Mouse (Mus musculus): ENCODE results near the gene Lsm4. TPM values are rescaled to one million over a fixed set of nuclear protein-coding genes. Genes with fewer than 3 reads are reported as not detected.

Lsm4 gene
- polyA plus RNA-seq, 1 experiment from 2014 or later: 347 TPM

Other genes with a start within 250 kb of the Lsm4 start
- 17.3 and 20.6 TPM in 2 replicates for gene Crtc1, start 233.7 kb upstream of the Lsm4 start, polyA plus RNA-seq (2016; fragmentation: Nextera tagmentation; extraction: Ambion mirVana)
- gene Klhl26, start 196.3 kb upstream of the Lsm4 start, polyA plus RNA-seq (2016; fragmentation: Nextera tagmentation; extraction: Ambion mirVana): 22.4 and 24.1 TPM in 2 replicates
- 28.3 and 29.4 TPM in 2 replicates for gene Tmem59l, start 185.9 kb upstream of the Lsm4 start, polyA plus RNA-seq (2016; fragmentation: Nextera tagmentation; extraction: Ambion mirVana)
- 103 and 116 TPM in 2 replicates for gene Crlf1, start 180.1 kb upstream of the Lsm4 start, polyA plus RNA-seq (2016; fragmentation: Nextera tagmentation; extraction: Ambion mirVana)
- 118 and 138 TPM in 2 replicates for gene Rex1bd, start 166.5 kb upstream of the Lsm4 start, polyA plus RNA-seq (2016; fragmentation: Nextera tagmentation; extraction: Ambion mirVana)
- gene Uba52, start 162.4 kb upstream of the Lsm4 start, polyA plus RNA-seq (2016; fragmentation: Nextera tagmentation; extraction: Ambion mirVana): 908 and 951 TPM in 2 replicates
- gene Fkbp8, start 145.5 kb upstream of the Lsm4 start, polyA plus RNA-seq (2016; fragmentation: Nextera tagmentation; extraction: Ambion mirVana): 278 and 285 TPM in 2 replicates
- 49.7 and 51.0 TPM in 2 replicates for gene Kxd1, start 145.3 kb upstream of the Lsm4 start, polyA plus RNA-seq (2016; fragmentation: Nextera tagmentation; extraction: Ambion mirVana)
- gene Ell, start 133.8 kb upstream of the Lsm4 start, polyA plus RNA-seq (2016; fragmentation: Nextera tagmentation; extraction: Ambion mirVana): 20.8 and 21.1 TPM in 2 replicates
- gene Isyna1, start 78.9 kb upstream of the Lsm4 start, polyA plus RNA-seq (2016; fragmentation: Nextera tagmentation; extraction: Ambion mirVana): 184 and 187 TPM in 2 replicates
- gene Ssbp4, start 64.4 kb upstream of the Lsm4 start, polyA plus RNA-seq (2016; fragmentation: Nextera tagmentation; extraction: Ambion mirVana): 105 and 109 TPM in 2 replicates
- gene Lrrc25, start 57.1 kb upstream of the Lsm4 start, polyA plus RNA-seq (2016; fragmentation: Nextera tagmentation; extraction: Ambion mirVana): 0.77 and 0.79 TPM in 2 replicates
- gene Gdf15, start 40.8 kb upstream of the Lsm4 start, polyA plus RNA-seq (2016; fragmentation: Nextera tagmentation; extraction: Ambion mirVana): 0.14 TPM in 1 of 2 replicates, not detected in the other
- gene Pgpep1, start 12.9 kb upstream of the Lsm4 start, polyA plus RNA-seq (2016; fragmentation: Nextera tagmentation; extraction: Ambion mirVana): 51.8 and 52.7 TPM in 2 replicates
- gene Jund, start 25.7 kb downstream of the Lsm4 start, polyA plus RNA-seq (2016; fragmentation: Nextera tagmentation; extraction: Ambion mirVana): 58.7 and 61.7 TPM in 2 replicates
- 0.05 TPM in 1 of 2 replicates, not detected in the other for gene Iqcn, start 30.2 kb downstream of the Lsm4 start, polyA plus RNA-seq (2016; fragmentation: Nextera tagmentation; extraction: Ambion mirVana)
- not detected in 2 replicates for gene Gm3336, start 45.3 kb downstream of the Lsm4 start, polyA plus RNA-seq (2016; fragmentation: Nextera tagmentation; extraction: Ambion mirVana)
- 0.20 and 0.69 TPM in 2 replicates for gene Pde4c, start 50.5 kb downstream of the Lsm4 start, polyA plus RNA-seq (2016; fragmentation: Nextera tagmentation; extraction: Ambion mirVana)
- gene Rab3a, start 81.4 kb downstream of the Lsm4 start, polyA plus RNA-seq (2016; fragmentation: Nextera tagmentation; extraction: Ambion mirVana): 13.6 and 16.2 TPM in 2 replicates
- gene Mpv17l2, start 87.7 kb downstream of the Lsm4 start, polyA plus RNA-seq (2016; fragmentation: Nextera tagmentation; extraction: Ambion mirVana): 28.2 and 34.5 TPM in 2 replicates
- 79.2 and 79.8 TPM in 2 replicates for gene Pik3r2, start 103.5 kb downstream of the Lsm4 start, polyA plus RNA-seq (2016; fragmentation: Nextera tagmentation; extraction: Ambion mirVana)
- gene Mast3, start 131.8 kb downstream of the Lsm4 start, polyA plus RNA-seq (2016; fragmentation: Nextera tagmentation; extraction: Ambion mirVana): 12.4 and 13.9 TPM in 2 replicates
- not detected in 2 replicates for gene Il12rb1, start 135.2 kb downstream of the Lsm4 start, polyA plus RNA-seq (2016; fragmentation: Nextera tagmentation; extraction: Ambion mirVana)
- 5.1 and 5.8 TPM in 2 replicates for gene Arrdc2, start 166.5 kb downstream of the Lsm4 start, polyA plus RNA-seq (2016; fragmentation: Nextera tagmentation; extraction: Ambion mirVana)
- 4.7 and 5.1 TPM in 2 replicates for gene Kcnn1, start 190.0 kb downstream of the Lsm4 start, polyA plus RNA-seq (2016; fragmentation: Nextera tagmentation; extraction: Ambion mirVana)
- gene Ccdc124, start 200.7 kb downstream of the Lsm4 start, polyA plus RNA-seq (2016; fragmentation: Nextera tagmentation; extraction: Ambion mirVana): 173 and 179 TPM in 2 replicates
- 0.30 and 0.40 TPM in 2 replicates for gene Slc5a5, start 219.5 kb downstream of the Lsm4 start, polyA plus RNA-seq (2016; fragmentation: Nextera tagmentation; extraction: Ambion mirVana)
- 3,888 and 3,901 TPM in 2 replicates for gene Rpl18a, start 224.2 kb downstream of the Lsm4 start, polyA plus RNA-seq (2016; fragmentation: Nextera tagmentation; extraction: Ambion mirVana)
- gene Map1s, start 232.7 kb downstream of the Lsm4 start, polyA plus RNA-seq (2016; fragmentation: Nextera tagmentation; extraction: Ambion mirVana): 67.8 and 72.3 TPM in 2 replicates